Mouse (Mus musculus) midbrain, embryonic 11.5 days (tissue): ENCODE results near the gene Rfx4. TPM values are rescaled to one million over a fixed set of nuclear protein-coding genes. Genes with fewer than 3 reads are reported as not detected.
A peak's percentile ranks its signal among the peaks of the same experiment; 100 is the strongest.

Experiments used
- ATAC-seq: fragments of 200-750 bp; cut with Nextera tagmentation; 2 replicates; pipeline ENCODE4 v1.8.0; 2017; ENCODE audit warnings: moderate TSS enrichment, moderate library complexity; ENCODE audit not compliant: low FRiP score
- DNase-seq: peaks from one replicate; pipeline ENCODE4 v3.0.0; 2015; ENCODE audit warnings: low spot score; ENCODE audit errors: missing footprints
- H3K27ac ChIP-seq: fragments of 300-500 bp; sonication (generic); 2 replicates; pipeline ENCODE4 v1.5.1; 2014; ENCODE audit warnings: low read depth, low read length
- H3K27me3 ChIP-seq: fragments of 300-500 bp; sonication (generic); 2 replicates; pipeline ENCODE4 v1.6.1; 2014; ENCODE audit warnings: mild to moderate bottlenecking, low read length, moderate library complexity, mixed read lengths; ENCODE audit not compliant: control insufficient read depth, insufficient read depth
- H3K36me3 ChIP-seq: fragments of 300-500 bp; sonication (generic); 2 replicates; pipeline ENCODE4 v1.6.1; 2014; ENCODE audit warnings: mild to moderate bottlenecking, low read length, moderate library complexity, mixed read lengths; ENCODE audit not compliant: control insufficient read depth, insufficient read depth
- H3K4me1 ChIP-seq: fragments of 300-500 bp; sonication (generic); 2 replicates; pipeline ENCODE4 v1.6.1; 2014; ENCODE audit warnings: low read length; ENCODE audit not compliant: control insufficient read depth, insufficient read depth
- H3K4me2 ChIP-seq: fragments of 300-500 bp; sonication (generic); 2 replicates; pipeline ENCODE4 v1.6.1; 2014; ENCODE audit warnings: mild to moderate bottlenecking, moderate library complexity
- H3K4me3 ChIP-seq: fragments of 300-500 bp; sonication (generic); 2 replicates; pipeline ENCODE4 v1.5.1; 2014; ENCODE audit warnings: low read depth, low read length
- H3K9ac ChIP-seq: fragments of 300-500 bp; sonication (generic); 2 replicates; pipeline ENCODE4 v1.6.1; 2014; ENCODE audit warnings: low read length
- H3K9me3 ChIP-seq: fragments of 300-500 bp; sonication (generic); 2 replicates; pipeline ENCODE4 v1.6.1; 2016; ENCODE audit warnings: low read length; ENCODE audit not compliant: control insufficient read depth
- WGBS: fragments of 180-500 bp; shearing (Covaris S2); extraction: QIAGEN DNeasy Blood & Tissue Kit; methylation state at CpG from one replicate; pipeline ENCODE4 v1.1.7; 2014; 5-methylcytosine and 5-hydroxymethylcytosine counted together
- polyA plus RNA-seq: library from polyadenylated mRNA; unstranded; fragments of >200 nt; fragmentation: Nextera tagmentation; extraction: Ambion mirVana; gene quantifications from 2 replicates; pipeline ENCODE4 v1.2.1, GENCODE M21; 2014

The Rfx4 gene
- polyA plus RNA-seq, 1 experiment from 2014 or later: 68.0 TPM

DNA sequence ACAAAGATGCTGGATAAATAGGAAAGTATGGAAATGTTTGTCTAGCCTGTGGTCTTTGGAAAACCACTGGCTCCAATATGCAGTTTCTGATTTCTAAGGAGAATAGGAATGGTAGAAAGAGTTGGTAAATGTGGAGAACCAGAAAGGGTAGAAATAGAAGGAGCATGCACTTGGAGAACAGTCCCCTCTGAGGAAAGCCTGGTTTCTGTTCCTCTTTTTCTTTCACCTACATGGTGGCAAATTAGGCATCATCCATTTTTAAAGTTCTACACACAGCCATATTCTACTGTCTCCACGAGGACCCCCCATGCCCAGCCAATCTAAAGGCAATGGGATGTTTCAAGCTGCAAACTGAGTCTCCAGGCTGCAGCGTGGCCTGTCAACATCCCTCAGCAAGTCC lies 81.5 kb downstream of the Rfx4 start:
- Histone ChIP-seq H3K9ac (no peak overlapping the region), H3K27ac (no peak overlapping the region), H3K36me3 (peaks cover 12% of the 10 kb centered on the region), H3K4me1 (no peaks in the 10 kb centered on the region), H3K27me3 (no peaks in the 10 kb centered on the region), H3K4me3 (no peak overlapping the region), H3K9me3 (no peaks in the 10 kb centered on the region), H3K4me2 (no peak overlapping the region)
- 85% methylated on average over 2 of the region's 2 CpGs for WGBS
- ATAC-seq (no peak), DNase-seq (no peak)

GRCm38 (mm10) chr10:84838850-84839473 lies 83.1 kb downstream of the Rfx4 start:
- DNase-seq: no peak
- Histone ChIP-seq H3K27me3 (no peaks in the 10 kb centered on the region), H3K4me3 (no peak overlapping the region), H3K27ac (no peak overlapping the region), H3K9ac (no peak overlapping the region), H3K4me1 (no peaks in the 10 kb centered on the region), H3K36me3 (peaks cover 10% of the 10 kb centered on the region), H3K4me2 (no peak overlapping the region), H3K9me3 (no peaks in the 10 kb centered on the region)
- 74% methylated on average over 7 of the region's 7 CpGs for WGBS
- ATAC-seq: no peak

- Histone ChIP-seq H3K9me3 (no peaks in the 10 kb centered on the region), H3K4me3 (no peak overlapping the region), H3K4me1 (no peaks in the 10 kb centered on the region), H3K27me3 (no peaks in the 10 kb centered on the region), H3K27ac (no peak overlapping the region), H3K4me2 (no peak overlapping the region), H3K9ac (no peak overlapping the region), H3K36me3 (peaks cover 4% of the 10 kb centered on the region; the same call in 1 of the 2 replicates)
- WGBS: 83% methylated on average over 5 of the region's 5 CpGs
- DNase-seq (no peak), ATAC-seq (no peak)
Measured at GRCm38 (mm10) chr10:84846638-84847037, 90.8 kb downstream of the Rfx4 start.

DNA sequence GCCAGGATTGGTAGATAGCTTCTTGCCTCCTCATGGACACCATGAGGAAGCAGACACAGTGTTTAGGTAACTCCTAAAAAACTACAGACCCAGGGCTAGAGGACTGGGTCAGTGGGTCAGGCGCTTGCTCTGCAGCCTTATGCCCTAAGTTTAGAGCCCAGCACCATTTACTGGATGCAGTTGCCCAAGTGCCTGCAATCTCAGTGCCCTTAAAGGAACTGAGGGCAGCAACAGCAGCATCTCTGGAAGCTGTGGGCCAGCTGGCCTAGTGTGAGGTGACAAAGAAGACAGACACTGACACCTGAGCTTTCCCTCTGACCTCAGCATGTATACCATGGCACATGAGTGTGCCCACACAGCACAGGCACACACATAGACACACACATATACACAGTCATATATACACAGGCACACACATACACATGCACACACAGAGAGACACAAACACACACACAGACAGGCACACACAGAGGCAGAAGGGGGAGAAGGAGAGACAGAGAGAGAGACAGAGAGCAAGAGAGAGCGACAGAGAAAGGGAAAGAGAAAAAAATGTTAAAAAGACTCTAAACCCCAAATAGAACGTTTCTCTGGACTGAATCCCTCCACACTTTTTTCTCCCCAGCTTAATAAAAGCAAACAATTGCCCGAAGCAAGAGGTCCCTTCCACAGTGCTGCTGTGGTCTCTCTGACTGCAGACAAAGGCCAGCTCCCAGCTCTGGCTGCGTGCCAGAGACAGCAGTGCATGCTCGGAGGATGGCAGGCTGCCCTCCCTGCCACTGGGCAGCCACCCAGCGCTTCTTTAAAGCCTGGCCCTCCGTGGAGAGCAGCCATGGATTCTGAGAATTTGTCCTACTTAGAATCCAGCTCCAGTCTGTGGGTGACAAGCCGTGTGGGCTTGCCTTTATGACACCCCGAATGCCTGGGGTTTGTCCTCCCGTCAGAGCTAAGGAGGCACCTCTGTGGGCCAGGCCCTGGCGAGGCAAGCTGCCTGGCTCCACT lies 96.4 kb downstream of the Rfx4 start:
- H3K4me1 ChIP-seq: no peaks in the 10 kb centered on the region
- no peaks in the 10 kb centered on the region for H3K9me3 ChIP-seq
- H3K36me3 ChIP-seq: peaks cover 13% of the 10 kb centered on the region; the same call in 1 of the 2 replicates
- H3K4me3 ChIP-seq: no peak overlapping the region
- DNase-seq: no peak
- no peaks in the 10 kb centered on the region for H3K27me3 ChIP-seq
- H3K27ac ChIP-seq: no peak overlapping the region
- no peak overlapping the region for H3K4me2 ChIP-seq
- ATAC-seq: 0 out of 2 replicates have a peak, but pooled peaks have one; percentile 40
- no peak overlapping the region for H3K9ac ChIP-seq
- 70% methylated on average over 12 of the region's 12 CpGs for WGBS

GRCm38 (mm10) chr10:84854059-84854458 lies 98.2 kb downstream of the Rfx4 start:
- no peak overlapping the region for H3K4me3 ChIP-seq
- H3K9ac ChIP-seq: no peak overlapping the region
- peaks cover 15% of the 10 kb centered on the region for H3K4me1 ChIP-seq
- no peak overlapping the region for H3K4me2 ChIP-seq
- H3K27ac ChIP-seq: no peak overlapping the region
- WGBS: 92% methylated on average over 8 of the region's 8 CpGs
- H3K27me3 ChIP-seq: no peaks in the 10 kb centered on the region
- DNase-seq: no peak
- no peaks in the 10 kb centered on the region for H3K9me3 ChIP-seq
- no peak for ATAC-seq
- peaks cover 11% of the 10 kb centered on the region; the same call in 1 of the 2 replicates for H3K36me3 ChIP-seq

- Histone ChIP-seq H3K4me1 (peaks cover 26% of the 10 kb centered on the region), H3K4me2 (no peak overlapping the region), H3K36me3 (peaks cover 14% of the 10 kb centered on the region; the same call in 1 of the 2 replicates), H3K27ac (no peak overlapping the region), H3K9me3 (no peaks in the 10 kb centered on the region), H3K27me3 (no peaks in the 10 kb centered on the region), H3K4me3 (no peak overlapping the region), H3K9ac (no peak overlapping the region)
- WGBS: 71% methylated on average over 11 of the region's 11 CpGs
- DNase-seq (no peak), ATAC-seq (no peak)
Measured at GRCm38 (mm10) chr10:84855466-84855865, 99.6 kb downstream of the Rfx4 start.

GRCm38 (mm10) chr10:84858371-84858770 lies 102.5 kb downstream of the Rfx4 start:
- DNase-seq (no peak), ATAC-seq (no peak)
- WGBS: 41% methylated on average over 8 of the region's 8 CpGs
- H3K36me3 ChIP-seq: peaks cover 20% of the 10 kb centered on the region; the same call in 1 of the 2 replicates
- H3K27ac ChIP-seq: peak overlapping the region; percentile 55
- H3K4me2 ChIP-seq: no peak overlapping the region
- H3K27me3 ChIP-seq: no peaks in the 10 kb centered on the region
- H3K4me1 ChIP-seq: peaks cover 26% of the 10 kb centered on the region
- no peak overlapping the region for H3K4me3 ChIP-seq
- no peak overlapping the region for H3K9ac ChIP-seq
- no peaks in the 10 kb centered on the region for H3K9me3 ChIP-seq

DNA sequence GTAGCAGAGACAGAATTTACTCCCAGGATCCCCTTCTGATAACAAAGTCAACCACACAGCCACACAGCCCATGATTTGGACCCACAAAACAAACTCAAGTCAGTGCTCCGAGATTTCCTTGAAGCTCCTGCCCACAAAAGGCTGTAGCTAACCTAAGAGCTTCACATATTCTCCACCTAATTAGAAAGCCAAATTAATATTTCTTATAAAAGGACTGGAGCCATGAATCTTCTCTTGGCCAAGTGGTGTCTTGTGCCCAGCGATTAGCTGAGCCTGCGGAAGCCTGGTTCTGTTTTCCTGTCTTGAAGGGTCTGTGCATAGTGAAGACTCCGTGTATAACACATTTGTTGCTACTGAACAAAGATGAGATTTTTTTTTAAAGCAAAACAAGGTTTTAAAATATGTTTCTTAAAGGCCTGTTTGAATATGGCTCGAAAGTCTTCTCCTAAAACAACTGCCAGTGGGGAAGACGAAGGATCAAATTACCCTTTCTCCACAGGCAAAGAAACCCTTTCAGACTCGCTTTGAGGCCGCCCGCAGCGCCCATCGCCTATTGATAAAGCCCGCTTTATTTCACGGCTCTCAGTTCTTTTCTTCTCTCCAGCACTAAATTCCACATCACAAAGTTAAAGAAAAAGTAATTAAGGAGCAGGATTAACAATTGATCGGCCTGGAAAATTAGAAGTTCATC lies 103.1 kb downstream of the Rfx4 start:
- Histone ChIP-seq H3K4me2 (no peak overlapping the region), H3K27me3 (no peaks in the 10 kb centered on the region), H3K9ac (no peak overlapping the region), H3K4me3 (no peak overlapping the region), H3K36me3 (peaks cover 20% of the 10 kb centered on the region; the same call in 1 of the 2 replicates), H3K27ac (peak overlapping the region; percentile 55), H3K9me3 (no peaks in the 10 kb centered on the region), H3K4me1 (peaks cover 26% of the 10 kb centered on the region)
- 6% methylated on average over 14 of the region's 14 CpGs for WGBS
- ATAC-seq: no peak
- DNase-seq: peak; percentile 94
